8 mouse cellular contexts compared by ENCODE assay signal in genomic region chr7:105639304-105639703, GRCm38 (mm10). TPM values are rescaled to one million over a fixed set of nuclear protein-coding genes. Genes with fewer than 3 reads are reported as not detected.
DNase-seq lines count a peak whose midpoint lies in the region; ATAC-seq and TF ChIP-seq lines count a peak whose summit lies in the region.

No protein-coding gene starts in this region.

- peaks cover 14% of the 10 kb centered on the region; the same call in 1 of the 2 replicates for H3K79me2 ChIP-seq in liver, adult 2 months (ENCODE audit: control insufficient read depth, insufficient read depth, low read length)

- H3K9me3 ChIP-seq in embryonic facial prominence, embryonic 15.5 days (replicated peaks): no peaks in the 10 kb centered on the region
- H3K9me3 ChIP-seq in hindbrain, embryonic 14.5 days (ENCODE audit: control insufficient read depth, low read length): no peaks in the 10 kb centered on the region
- no peaks in the 10 kb centered on the region for H3K9me3 ChIP-seq in midbrain, embryonic 14.5 days (ENCODE audit: control insufficient read depth, low read length)

- peaks cover 11% of the 10 kb centered on the region; the same call in 1 of the 2 replicates for H3K36me3 ChIP-seq in liver, adult 2 months (ENCODE audit: control insufficient read depth, insufficient read depth, low read length)
- H3K36me3 ChIP-seq in embryonic facial prominence, embryonic 15.5 days: peaks cover 46% of the 10 kb centered on the region
- peaks cover 32% of the 10 kb centered on the region for H3K36me3 ChIP-seq in hindbrain, embryonic 14.5 days (replicated peaks; ENCODE audit: control insufficient read depth, insufficient read depth)
- peaks cover 32% of the 10 kb centered on the region for H3K36me3 ChIP-seq in midbrain, embryonic 14.5 days (ENCODE audit: control insufficient read depth, insufficient read depth, low read length)

- H3K27ac ChIP-seq in liver, adult 2 months (replicated peaks; ENCODE audit: insufficient read depth, low read depth, low read length): no peak overlapping the region
- peak overlapping the region; percentile 95; the same call in 1 of the 2 replicates for H3K27ac ChIP-seq in embryonic facial prominence, embryonic 15.5 days (replicated peaks)
- H3K27ac ChIP-seq in hindbrain, embryonic 14.5 days: no peak overlapping the region
- H3K27ac ChIP-seq in midbrain, embryonic 14.5 days (replicated peaks; ENCODE audit: low read depth, low read length): no peak overlapping the region

- ATAC-seq in embryonic facial prominence, embryonic 15.5 days (ENCODE audit: insufficient number of reproducible peaks, low FRiP score, low TSS enrichment, low read depth): no peak
- no peak for ATAC-seq in hindbrain, embryonic 14.5 days (ENCODE audit: low FRiP score)
- no peak for ATAC-seq in midbrain, embryonic 14.5 days (ENCODE audit: low FRiP score, low TSS enrichment)
- no peak for ATAC-seq in megakaryocyte progenitor cell, adult 5-6 weeks (replicated peaks; ENCODE audit: poor library complexity)

- 44% methylated on average over 9 of the region's 9 CpGs for WGBS in liver, adult 2 months
- 66% methylated on average over 9 of the region's 9 CpGs for WGBS in embryonic facial prominence, embryonic 15.5 days
- 80% methylated on average over 9 of the region's 9 CpGs for WGBS in hindbrain, embryonic 14.5 days
- 74% methylated on average over 9 of the region's 9 CpGs for WGBS in midbrain, embryonic 14.5 days

- no peak for DNase-seq in liver, adult 2 months (ENCODE audit: extremely low read depth, low read depth, low spot score)
- DNase-seq in liver: no peak
- no peak for DNase-seq in hindbrain, embryonic 14.5 days (ENCODE audit: low spot score)
- no peak for DNase-seq in midbrain, embryonic 14.5 days
- no peak for DNase-seq in spleen, postnatal 4 days (ENCODE audit: low spot score in 2 of 2)
- DNase-seq in layer of hippocampus, adult 11-12 months (ENCODE audit: low spot score): no peak

- H3K27me3 ChIP-seq in liver, adult 2 months (ENCODE audit: control insufficient read depth, insufficient read depth, low read length): no peaks in the 10 kb centered on the region
- H3K27me3 ChIP-seq in embryonic facial prominence, embryonic 15.5 days: no peaks in the 10 kb centered on the region
- H3K27me3 ChIP-seq in hindbrain, embryonic 14.5 days (ENCODE audit: control insufficient read depth, insufficient read depth, low read length): no peaks in the 10 kb centered on the region
- H3K27me3 ChIP-seq in midbrain, embryonic 14.5 days (ENCODE audit: control insufficient read depth, insufficient read depth, low read length): no peaks in the 10 kb centered on the region

- peak overlapping the region; percentile 83 for H3K4me3 ChIP-seq in liver, adult 2 months (ENCODE audit: insufficient read depth, low read depth, low read length)
- peak overlapping the region; percentile 85 for H3K4me3 ChIP-seq in embryonic facial prominence, embryonic 15.5 days (replicated peaks)
- H3K4me3 ChIP-seq in hindbrain, embryonic 14.5 days (replicated peaks; ENCODE audit: low read length): peak overlapping the region; percentile 46
- peak overlapping the region; percentile 77 for H3K4me3 ChIP-seq in midbrain, embryonic 14.5 days (replicated peaks; ENCODE audit: low read depth, low read length)

- TF ChIP-seq CTCF in liver, adult 2 months (IDR thresholded peaks at IDR 0.05; ENCODE audit: low read depth, low read length): no peak

- peak overlapping the region; percentile 90 for H3K9ac ChIP-seq in liver, adult 2 months (ENCODE audit: low read depth, low read length)
- peak overlapping the region; percentile 92 for H3K9ac ChIP-seq in embryonic facial prominence, embryonic 15.5 days
- H3K9ac ChIP-seq in hindbrain, embryonic 14.5 days: peak overlapping the region; percentile 78
- H3K9ac ChIP-seq in midbrain, embryonic 14.5 days (replicated peaks; ENCODE audit: low read length): peak overlapping the region; percentile 86; the same call in 1 of the 2 replicates

- TF ChIP-seq POLR2A in liver, adult 2 months (IDR thresholded peaks at IDR 0.05; ENCODE audit: extremely low read depth, insufficient read depth, low read length): no peak

- H3K4me1 ChIP-seq in liver, adult 2 months (ENCODE audit: control insufficient read depth, insufficient read depth, low read length): peaks cover 13% of the 10 kb centered on the region
- H3K4me1 ChIP-seq in embryonic facial prominence, embryonic 15.5 days: peaks cover 35% of the 10 kb centered on the region
- peaks cover 25% of the 10 kb centered on the region for H3K4me1 ChIP-seq in hindbrain, embryonic 14.5 days (replicated peaks; ENCODE audit: control insufficient read depth, insufficient read depth, low read length)
- peaks cover 22% of the 10 kb centered on the region for H3K4me1 ChIP-seq in midbrain, embryonic 14.5 days (ENCODE audit: control insufficient read depth, insufficient read depth, low read length)

- peak overlapping the region; percentile 86 for H3K4me2 ChIP-seq in embryonic facial prominence, embryonic 15.5 days (replicated peaks)
- H3K4me2 ChIP-seq in hindbrain, embryonic 14.5 days (replicated peaks): peak overlapping the region; percentile 82
- peak overlapping the region; percentile 99 for H3K4me2 ChIP-seq in midbrain, embryonic 14.5 days (ENCODE audit: low read length)

RNA-seq across cellular contexts. Expression of gene Timm10b, which starts 0.6 kb away (rescaled TPM):
- total RNA-seq in liver, adult 2 months (2014; rRNA removed): 42.2 and 67.5 TPM in 2 replicates
- polyA plus RNA-seq in liver, adult 2 months (2012; rRNA removed): 51.4 and 63.3 TPM in 2 replicates
- polyA plus RNA-seq in embryonic facial prominence, embryonic 15.5 days (2015; fragmentation: Nextera tagmentation; extraction: Ambion mirVana): 204 and 209 TPM in 2 replicates
- 147 and 154 TPM in 2 replicates for polyA plus RNA-seq in hindbrain, embryonic 14.5 days (2014; fragmentation: Nextera tagmentation; extraction: Ambion mirVana)
- 122 and 165 TPM in 2 replicates for polyA plus RNA-seq in midbrain, embryonic 14.5 days (2014; fragmentation: Nextera tagmentation; extraction: Ambion mirVana)
- total RNA-seq in megakaryocyte progenitor cell, adult 5-6 weeks (2015): 64.6 and 65.0 TPM in 2 replicates
- total RNA-seq in megakaryocyte progenitor cell, adult 5-6 weeks (2017): 64.7 and 82.0 TPM in 2 replicates

RNA-seq across cellular contexts. Expression of gene Arfip2, which starts 0.9 kb away (rescaled TPM):
- 4.9 and 7.9 TPM in 2 replicates for total RNA-seq in liver, adult 2 months (2014; rRNA removed)
- polyA plus RNA-seq in liver, adult 2 months (2012; rRNA removed): 15.7 and 28.6 TPM in 2 replicates
- 96.7 and 97.7 TPM in 2 replicates for polyA plus RNA-seq in embryonic facial prominence, embryonic 15.5 days (2015; fragmentation: Nextera tagmentation; extraction: Ambion mirVana)
- 92.4 and 95.5 TPM in 2 replicates for polyA plus RNA-seq in hindbrain, embryonic 14.5 days (2014; fragmentation: Nextera tagmentation; extraction: Ambion mirVana)
- 83.8 and 102 TPM in 2 replicates for polyA plus RNA-seq in midbrain, embryonic 14.5 days (2014; fragmentation: Nextera tagmentation; extraction: Ambion mirVana)
- total RNA-seq in megakaryocyte progenitor cell, adult 5-6 weeks (2015): 16.0 and 18.5 TPM in 2 replicates
- total RNA-seq in megakaryocyte progenitor cell, adult 5-6 weeks (2017): 57.5 and 59.8 TPM in 2 replicates

RNA-seq across cellular contexts. Expression of gene Gm45799, which starts 1.0 kb away (rescaled TPM):
- total RNA-seq in liver, adult 2 months (2014; rRNA removed): 27.7 and 28.6 TPM in 2 replicates
- 136 and 140 TPM in 2 replicates for polyA plus RNA-seq in liver, adult 2 months (2012; rRNA removed)
- polyA plus RNA-seq in embryonic facial prominence, embryonic 15.5 days (2015; fragmentation: Nextera tagmentation; extraction: Ambion mirVana): 30.0 and 33.1 TPM in 2 replicates
- 20.5 and 21.7 TPM in 2 replicates for polyA plus RNA-seq in hindbrain, embryonic 14.5 days (2014; fragmentation: Nextera tagmentation; extraction: Ambion mirVana)
- polyA plus RNA-seq in midbrain, embryonic 14.5 days (2014; fragmentation: Nextera tagmentation; extraction: Ambion mirVana): 27.8 and 32.2 TPM in 2 replicates
- total RNA-seq in megakaryocyte progenitor cell, adult 5-6 weeks (2015): 1.5 and 2.0 TPM in 2 replicates
- total RNA-seq in megakaryocyte progenitor cell, adult 5-6 weeks (2017): 1.5 and 4.1 TPM in 2 replicates

RNA-seq across cellular contexts. Expression of gene Trim3, which starts 5.9 kb away (rescaled TPM):
- total RNA-seq in liver, adult 2 months (2014; rRNA removed): 6.3 and 10.2 TPM in 2 replicates
- 10.9 and 14.9 TPM in 2 replicates for polyA plus RNA-seq in liver, adult 2 months (2012; rRNA removed)
- polyA plus RNA-seq in embryonic facial prominence, embryonic 15.5 days (2015; fragmentation: Nextera tagmentation; extraction: Ambion mirVana): 45.2 and 48.1 TPM in 2 replicates
- 85.5 and 90.7 TPM in 2 replicates for polyA plus RNA-seq in hindbrain, embryonic 14.5 days (2014; fragmentation: Nextera tagmentation; extraction: Ambion mirVana)
- polyA plus RNA-seq in midbrain, embryonic 14.5 days (2014; fragmentation: Nextera tagmentation; extraction: Ambion mirVana): 68.5 and 69.3 TPM in 2 replicates
- total RNA-seq in megakaryocyte progenitor cell, adult 5-6 weeks (2015): 2.8 and 3.3 TPM in 2 replicates
- total RNA-seq in megakaryocyte progenitor cell, adult 5-6 weeks (2017): 1.8 and 3.2 TPM in 2 replicates

RNA-seq across cellular contexts. Expression of gene Dnhd1, which starts 11.3 kb away (rescaled TPM):
- total RNA-seq in liver, adult 2 months (2014; rRNA removed): 0.92 and 1.5 TPM in 2 replicates
- polyA plus RNA-seq in liver, adult 2 months (2012; rRNA removed): 0.82 and 0.88 TPM in 2 replicates
- 1.1 and 2.8 TPM in 2 replicates for polyA plus RNA-seq in embryonic facial prominence, embryonic 15.5 days (2015; fragmentation: Nextera tagmentation; extraction: Ambion mirVana)
- 1.1 and 2.0 TPM in 2 replicates for polyA plus RNA-seq in hindbrain, embryonic 14.5 days (2014; fragmentation: Nextera tagmentation; extraction: Ambion mirVana)
- polyA plus RNA-seq in midbrain, embryonic 14.5 days (2014; fragmentation: Nextera tagmentation; extraction: Ambion mirVana): 1.7 and 2.3 TPM in 2 replicates
- 1.0 and 1.6 TPM in 2 replicates for total RNA-seq in megakaryocyte progenitor cell, adult 5-6 weeks (2015)
- 0.17 and 0.27 TPM in 2 replicates for total RNA-seq in megakaryocyte progenitor cell, adult 5-6 weeks (2017)
